Mouse (Mus musculus) erythroblast, embryonic 14.5 days (primary cell): ENCODE data around the gene Ostn.

Source experiments
- GATA1 ChIP-seq: IDR thresholded peaks from 2 replicates; pipeline ENCODE4 v1.6.1; 2012; ENCODE audit warnings: low read length, inconsistent platforms, mixed read lengths
- TAL1 ChIP-seq: IDR thresholded peaks from 3 replicates; pipeline ENCODE4 v1.6.1; 2012; ENCODE audit warnings: low read length, inconsistent platforms, mixed read lengths

- TF ChIP-seq GATA1 (no peak), TAL1 (no peak)
Measured at GRCm38 (mm10) chr16:27360059-27360458, 52.8 kb downstream of the Ostn start.
